In genomic region chr10:75823782-75824181, GRCm38 (mm10) we compare ENCODE assay signal across 24 mouse cellular contexts. TPM values are rescaled to one million over a fixed set of nuclear protein-coding genes. Genes with fewer than 3 reads are reported as not detected.
DNase-seq lines count a peak whose midpoint lies in the region; TF ChIP-seq lines count a peak whose summit lies in the region.
"Had no signal": no experiment of that assay in that cellular context is flagged by ENCODE, and none has a peak within 500 bp of the region (broad histone marks: within the 10 kb centered on the region; RNA-seq: fewer than 3 reads in every experiment).

No protein-coding gene starts in this region.

- DNase-seq in CH12.LX (ENCODE audit: extremely low read depth) = no peak
- no peak for DNase-seq in MEL (ENCODE audit: low read depth, low spot score)
- no peak for DNase-seq in heart, adult 8-10 months (ENCODE audit: low spot score)
- no peak for DNase-seq in embryo, embryonic 9.5 days (ENCODE audit: extremely low spot score)
- DNase-seq: adrenal gland, adult 2 months; adrenal gland, adult 8-10 months; adrenal gland, postnatal 10 days; adrenal gland, postnatal 14 days; adrenal gland, postnatal 25 days; adrenal gland, postnatal 36 days; B cell, adult 2 months; cerebellum, adult 11 months; cerebellum, adult 11-12 months; cerebellum, adult 18-20 months; cerebellum, adult 2 months; cerebellum, adult 8-10 months had no signal

- H3K4me1 ChIP-seq in CH12.LX (ENCODE audit: control insufficient read depth in 1 of 2, insufficient read depth in 2 of 2) = peaks cover 0 to 39% of the 10 kb centered on the region in 2 experiments; a peak in 2 of 4 replicates
- H3K4me1 ChIP-seq in MEL (ENCODE audit: control insufficient read depth in 1 of 2, insufficient read depth in 2 of 2, low read length in 2 of 2) = peaks cover 3 to 33% of the 10 kb centered on the region in 2 experiments

- TF ChIP-seq CTCF in CH12.LX (conservative IDR thresholded peaks at IDR 0.05 in 1 of 2, IDR thresholded peaks at IDR 0.05 in 1 of 2; ENCODE audit: low read depth in 2 of 2, low read length in 2 of 2) = no peak
- TF ChIP-seq CTCF in MEL (IDR thresholded peaks at IDR 0.05 in 2 of 3, conservative IDR thresholded peaks at IDR 0.05 in 1 of 3; ENCODE audit: control insufficient read depth in 1 of 3, insufficient read depth in 1 of 3, low read depth in 2 of 3, low read length in 3 of 3, poor library complexity in 1 of 3, severe bottlenecking in 1 of 3) = no peak

- H3K4me3 ChIP-seq in CH12.LX (replicated peaks in 1 of 3; ENCODE audit: low read depth in 2 of 3, low read length in 2 of 3, poor library complexity in 1 of 3) = no peak overlapping the region
- H3K4me3 ChIP-seq in MEL (ENCODE audit: control insufficient read depth in 1 of 2, insufficient read depth in 1 of 2, low read depth in 2 of 2, low read length in 2 of 2) = no peak overlapping the region

- TF ChIP-seq EP300 in CH12.LX (IDR thresholded peaks at IDR 0.05; ENCODE audit: low read length) (no peak), MEL (IDR thresholded peaks at IDR 0.05; ENCODE audit: low read depth in 1 of 2, low read length in 2 of 2) (no peak)

- no peaks in the 10 kb centered on the region for H3K27me3 ChIP-seq in CH12.LX (replicated peaks)
- peaks cover 4 to 5% of the 10 kb centered on the region in 2 experiments for H3K27me3 ChIP-seq in MEL (ENCODE audit: control insufficient read depth in 1 of 2, insufficient read depth in 2 of 2, low read length in 2 of 2)
- H3K27me3 ChIP-seq: Patski had no signal

- H3K9me3 ChIP-seq in CH12.LX (replicated peaks; ENCODE audit: low read length) (peaks cover 49% of the 10 kb centered on the region), MEL (replicated peaks; ENCODE audit: insufficient read depth, low read length) (no peaks in the 10 kb centered on the region)

- peak overlapping the region; percentile 92 for H3K27ac ChIP-seq in CH12.LX (ENCODE audit: insufficient read depth, low read depth)
- H3K27ac ChIP-seq in MEL (ENCODE audit: control insufficient read depth, low read depth, low read length) = peak overlapping the region; percentile 47

- in situ Hi-C loops in CH12.LX (cut with MboI; ENCODE audit: low pct_ligation_motif_present, low pct_unique_long_range_greater_than_20kb, low sequenced_read_pairs) = no loop called here

- no peak for TF ChIP-seq POLR2A in CH12.LX (IDR thresholded peaks at IDR 0.05; ENCODE audit: low read depth, low read length)
- no peak for TF ChIP-seq POLR2A in MEL (IDR thresholded peaks at IDR 0.05; ENCODE audit: control insufficient read depth in 1 of 2, insufficient read depth in 1 of 2, low read depth in 1 of 2, low read length in 2 of 2, poor library complexity in 1 of 2)

- TF ChIP-seq RAD21 in CH12.LX (IDR thresholded peaks at IDR 0.05; ENCODE audit: low read depth, low read length) (no peak), MEL (IDR thresholded peaks at IDR 0.05; ENCODE audit: low read depth, low read length) (no peak)

- H3K9ac ChIP-seq in CH12.LX (ENCODE audit: insufficient read depth, low read depth) (no peak overlapping the region), MEL (ENCODE audit: control insufficient read depth, low read depth, low read length, poor library complexity, severe bottlenecking) (no peak overlapping the region)

- no peak overlapping the region for H3K4me2 ChIP-seq in CH12.LX (ENCODE audit: insufficient read depth, low read depth, poor library complexity, severe bottlenecking)

- dilution Hi-C loops in CH12.LX (cut with MboI; ENCODE audit: extremely low pct_ligation_motif_present, extremely low pct_unique_long_range_greater_than_20kb, low sequenced_read_pairs) = no loop called here

- H3K79me2 ChIP-seq in CH12.LX (replicated peaks; ENCODE audit: control insufficient read depth, extremely low read depth, insufficient read depth, poor library complexity, severe bottlenecking) (no peaks in the 10 kb centered on the region), MEL (ENCODE audit: control insufficient read depth, insufficient read depth, low read length, poor library complexity) (no peaks in the 10 kb centered on the region)

- H3K36me3 ChIP-seq in CH12.LX (replicated peaks in 1 of 2; ENCODE audit: control insufficient read depth in 1 of 2, insufficient read depth in 1 of 2, low read length in 1 of 2) (peaks cover 0 to 11% of the 10 kb centered on the region in 2 experiments), MEL (ENCODE audit: control insufficient read depth in 1 of 2, insufficient read depth in 2 of 2, low read length in 2 of 2) (peaks cover 0 to 24% of the 10 kb centered on the region in 2 experiments; a peak in 2 of 4 replicates)
- H3K36me3 ChIP-seq: G1E had no signal

TF ChIP-seq in CH12.LX, 34 proteins besides CTCF, POLR2A, EP300 and RAD21 (continues in another document):
- TF ChIP-seq USF1 (IDR thresholded peaks at IDR 0.05; ENCODE audit: low read depth, low read length) = no peak
- no peak for TF ChIP-seq SMC3 (IDR thresholded peaks at IDR 0.05; ENCODE audit: low read depth, low read length)
- TF ChIP-seq POLR2AphosphoS2 (IDR thresholded peaks at IDR 0.05; ENCODE audit: low read depth, low read length) = no peak
- TF ChIP-seq UBTF (IDR thresholded peaks at IDR 0.05; ENCODE audit: low read depth, low read length) = no peak
- TF ChIP-seq ZMIZ1 (IDR thresholded peaks at IDR 0.05; ENCODE audit: low read depth, low read length) = no peak
- no peak for TF ChIP-seq HCFC1 (IDR thresholded peaks at IDR 0.05; ENCODE audit: low read depth, low read length)
- no peak for TF ChIP-seq ETS1 (conservative IDR thresholded peaks at IDR 0.05; ENCODE audit: low read depth, low read length)
- TF ChIP-seq TCF12 (IDR thresholded peaks at IDR 0.05; ENCODE audit: low read depth, low read length) = no peak
- TF ChIP-seq MYC (IDR thresholded peaks at IDR 0.05; ENCODE audit: low read depth, low read length) = no peak
- TF ChIP-seq MAZ (IDR thresholded peaks at IDR 0.05; ENCODE audit: low read depth, low read length) = no peak
- no peak for TF ChIP-seq ZC3H11A (IDR thresholded peaks at IDR 0.05; ENCODE audit: low read depth, low read length)
- TF ChIP-seq E2F4 (IDR thresholded peaks at IDR 0.05; ENCODE audit: insufficient replicate concordance, low read depth, low read length) = no peak

TF ChIP-seq in MEL, 35 proteins besides CTCF, POLR2A, EP300 and RAD21:
- TF ChIP-seq POLR2AphosphoS2 (IDR thresholded peaks at IDR 0.05; ENCODE audit: low read length) (no peak), MYC (IDR thresholded peaks at IDR 0.05; ENCODE audit: low read depth, low read length) (peak; percentile 85), USF2 (IDR thresholded peaks at IDR 0.05; ENCODE audit: borderline replicate concordance in 1 of 2, insufficient read depth in 1 of 2, low read depth in 1 of 2, low read length in 2 of 2) (no peak), MAX (IDR thresholded peaks at IDR 0.05; ENCODE audit: low read length) (peak; percentile 56)

RNA-seq across cellular contexts. Expression of gene Gstt4, which starts 1.4 kb away (rescaled TPM):
- total RNA-seq in CH12.LX (2012; rRNA removed) (0.17 and 0.21 TPM in 2 replicates), CH12.LX (2014; rRNA removed) (0.42 and 0.45 TPM in 2 replicates), MEL (2012; rRNA removed) (not detected in 2 replicates)
- polyA plus RNA-seq in CH12.LX (2012; ENCODE audit: insufficient read length, low read depth) (0.80 and 0.94 TPM in 2 replicates), MEL (2012; ENCODE audit: insufficient read depth in 1 of 2, insufficient read length in 2 of 2, low read depth in 1 of 2, low replicate concordance in 2 of 2, missing spikeins in 1 of 2) (not detected)
- total RNA-seq in heart, adult 8-10 months (2022) = not detected
- total RNA-seq: adrenal gland, adult 18-20 months; adrenal gland, adult 2 months; adrenal gland, adult 8-10 months; adrenal gland, postnatal 25 days; adrenal gland, postnatal 36 days; adrenal gland, postnatal 4 days; ES-E14; G1E had no signal
- polyA plus RNA-seq: adrenal gland, adult 2 months; brain, embryonic 14.5 days; C2C12; CD4-positive, CD25-positive, alpha-beta regulatory T cell, adult 4 months; cerebellum, adult 2 months; G1E; Patski had no signal

RNA-seq across cellular contexts. Expression of gene Gstt2, which starts 13.4 kb away (rescaled TPM):
- total RNA-seq in CH12.LX (2012; rRNA removed) (126 and 201 TPM in 2 replicates), CH12.LX (2014; rRNA removed) (192 and 197 TPM in 2 replicates), MEL (2012; rRNA removed) (4.3 and 4.9 TPM in 2 replicates)
- polyA plus RNA-seq in CH12.LX (2012; ENCODE audit: insufficient read length, low read depth) (253 and 304 TPM in 2 replicates), MEL (2012; ENCODE audit: insufficient read depth in 1 of 2, insufficient read length in 2 of 2, low read depth in 1 of 2, low replicate concordance in 2 of 2, missing spikeins in 1 of 2) (10 to 100 TPM in 1 of 2 experiments, not detected in 1; 10.9 TPM)
- 10 to 100 TPM in 3 of 4 experiments, 1 to 10 TPM in 1; 7.3 to 16.9 (median 13.2) TPM for total RNA-seq in heart, adult 8-10 months (2022)

RNA-seq across cellular contexts. Expression of gene Gstt1, which starts 25.4 kb away (rescaled TPM):
- total RNA-seq in CH12.LX (2012; rRNA removed) = 50.9 and 58.1 TPM in 2 replicates
- 2.4 and 2.9 TPM in 2 replicates for total RNA-seq in CH12.LX (2014; rRNA removed)
- polyA plus RNA-seq in CH12.LX (2012; ENCODE audit: insufficient read length, low read depth) = 4.5 and 6.2 TPM in 2 replicates
- total RNA-seq in MEL (2012; rRNA removed) = 1.3 and 2.0 TPM in 2 replicates
- polyA plus RNA-seq in MEL (2012; ENCODE audit: insufficient read depth in 1 of 2, insufficient read length in 2 of 2, low read depth in 1 of 2, low replicate concordance in 2 of 2, missing spikeins in 1 of 2) = 1 to 10 TPM in 1 of 2 experiments, not detected in 1; 3.8 TPM
- 10 to 100 TPM; 15.7 to 26.4 (median 22.1) TPM for total RNA-seq in heart, adult 8-10 months (2022)

RNA-seq across cellular contexts. Expression of gene Mif, which starts 36.3 kb away (rescaled TPM):
- total RNA-seq in CH12.LX (2012; rRNA removed) (1,561 and 2,151 TPM in 2 replicates), CH12.LX (2014; rRNA removed) (1,037 and 1,217 TPM in 2 replicates), MEL (2012; rRNA removed) (862 and 1,292 TPM in 2 replicates)
- polyA plus RNA-seq in CH12.LX (2012; ENCODE audit: insufficient read length, low read depth) (1,853 and 2,072 TPM in 2 replicates), MEL (2012; ENCODE audit: insufficient read depth in 1 of 2, insufficient read length in 2 of 2, low read depth in 1 of 2, low replicate concordance in 2 of 2, missing spikeins in 1 of 2) (1,000 to 10,000 TPM in 1 of 2 experiments, 100 to 1,000 TPM in 1; 817 to 2,606 TPM)
- total RNA-seq in heart, adult 8-10 months (2022) = 100 to 1,000 TPM; 216 to 258 (median 253) TPM

RNA-seq across cellular contexts. Expression of gene Gstt3, which starts 42.6 kb away (rescaled TPM):
- 72.3 and 117 TPM in 2 replicates for total RNA-seq in CH12.LX (2012; rRNA removed)
- total RNA-seq in CH12.LX (2014; rRNA removed) = 109 and 110 TPM in 2 replicates
- 144 and 163 TPM in 2 replicates for polyA plus RNA-seq in CH12.LX (2012; ENCODE audit: insufficient read length, low read depth)
- total RNA-seq in MEL (2012; rRNA removed) = 4.0 TPM in 2 replicates
- 10 to 100 TPM in 1 of 2 experiments, not detected in 1; 10.2 TPM for polyA plus RNA-seq in MEL (2012; ENCODE audit: insufficient read depth in 1 of 2, insufficient read length in 2 of 2, low read depth in 1 of 2, low replicate concordance in 2 of 2, missing spikeins in 1 of 2)
- total RNA-seq in heart, adult 8-10 months (2022) = 1 to 10 TPM; 3.0 to 5.6 (median 5.0) TPM

Comparison
In these comparisons a context has a peak if more than half of its experiments do, and no peak if none do; other contexts are left out.
1. RNA of gene Gstt2, which starts 13.4 kb away (total RNA-seq): 126 to 201 TPM in CH12.LX; 7.3 to 16.9 TPM in heart, adult 8-10 months and 4.3 to 4.9 TPM in MEL; every median in the first group is over 4 times any median in the second.
2. Of the 35 proteins assayed by ChIP-seq in both MEL and CH12.LX: peak only in MEL: MAX and MYC; only in CH12.LX: none; in both: none; in neither: 33.